Mouse (Mus musculus) ovary, adult 18-20 months (tissue): Measurements from ENCODE around the gene Pcsk5.

ENCODE experiments used
- DNase-seq: peaks from one replicate; pipeline ENCODE4 v3.0.0; 2022; ENCODE audit warnings: low spot score, mixed read lengths

Pcsk5 gene

DNA sequence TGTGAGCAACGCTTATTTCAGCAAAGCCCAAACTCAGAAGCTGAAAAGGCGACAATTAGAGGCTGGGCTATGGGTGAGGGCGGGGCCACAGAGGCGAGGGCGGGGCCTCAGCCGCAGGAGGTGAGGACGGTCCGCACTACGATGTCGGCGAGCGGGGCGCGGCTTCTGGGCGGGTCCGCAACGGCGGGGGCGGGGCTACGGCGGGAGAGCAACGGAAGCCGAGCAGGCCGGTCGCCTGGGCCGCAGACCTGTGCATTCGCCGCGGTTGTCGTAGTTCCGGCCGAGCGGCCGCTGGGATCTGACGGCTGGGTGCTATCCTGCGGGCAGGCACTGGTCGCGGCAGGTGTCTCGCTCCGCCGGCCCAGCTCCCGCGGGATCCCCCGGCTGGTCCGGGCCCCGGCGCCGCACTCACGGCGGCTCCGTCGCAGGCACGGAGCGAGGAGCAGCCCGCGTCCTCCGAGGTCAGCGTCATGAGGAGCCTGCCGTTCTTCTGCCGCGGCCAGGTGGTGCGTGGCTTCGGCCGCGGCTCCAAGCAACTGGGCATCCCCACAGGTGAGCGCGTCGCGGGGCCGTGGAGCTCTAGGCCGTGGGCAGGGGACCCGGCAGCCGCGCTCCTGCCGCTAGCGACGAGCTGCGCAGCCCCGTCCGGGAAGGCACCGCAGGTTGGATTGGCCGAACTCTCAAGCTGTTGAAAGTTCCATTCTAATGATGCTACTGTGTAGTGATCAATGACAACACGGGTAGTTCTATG is 443.4 kb downstream of the Pcsk5 start, which contains the start of gene Rfk:
Gene Rfk, plus strand, starts transcription at position 203 of the 751 bp plus-strand sequence.
- DNase-seq: peak; percentile 88

- no peak for DNase-seq
Measured at GRCm38 (mm10) chr19:17392866-17393265, 444.6 kb downstream of the Pcsk5 start.

GRCm38 (mm10) chr19:17388404-17388803 is 449.0 kb downstream of the Pcsk5 start:
- no peak for DNase-seq

GRCm38 (mm10) chr19:17386424-17386823 is 451.0 kb downstream of the Pcsk5 start:
- DNase-seq: no peak

DNA sequence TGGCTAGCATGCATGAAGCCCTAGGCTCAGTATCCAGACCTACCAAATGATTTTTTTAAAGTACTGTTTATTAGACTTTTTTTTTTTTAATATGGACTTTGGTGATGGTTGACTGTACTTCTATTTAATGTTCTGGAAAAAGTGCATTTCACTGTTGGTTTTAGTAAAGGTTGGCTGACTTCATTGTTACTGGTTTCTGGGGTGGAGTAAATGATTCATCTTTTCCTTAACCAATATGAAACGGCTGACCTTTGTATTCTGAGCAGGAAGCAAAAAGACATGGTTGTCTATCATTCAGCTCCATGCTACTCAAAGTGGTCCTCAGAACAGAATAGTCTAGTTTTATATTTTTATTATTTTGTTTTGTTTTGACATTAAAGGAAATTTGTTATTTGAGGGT is 452.0 kb downstream of the Pcsk5 start:
- DNase-seq: no peak

- no peak for DNase-seq
Measured at GRCm38 (mm10) chr19:17385022-17385421, 452.4 kb downstream of the Pcsk5 start.

GRCm38 (mm10) chr19:17382807-17383397 is 454.5 kb downstream of the Pcsk5 start:
- DNase-seq: no peak
